Mouse (Mus musculus) frontal cortex, adult 2 months (tissue): ENCODE measurements around the gene Atp5b. TPM values are rescaled to one million over a fixed set of nuclear protein-coding genes. Genes with fewer than 3 reads are reported as not detected.
"Not testable (repeated sequence)": the region's sequence is repeated elsewhere in the genome, so short reads cannot be mapped to it uniquely, and the experiment has no call there.

Experiments
- DNase-seq, 2 experiments: peaks; one replicate each; pipeline ENCODE4 v3.0.0; 2022; ENCODE audit warnings: low spot score in 1 of 2; ENCODE audit errors: extremely low spot score in 1 of 2
- polyA plus RNA-seq: library from polyadenylated mRNA; depleted of rRNA; stranded (reverse); fragments of >200 nt; gene quantifications from 2 replicates; pipeline ENCODE4 v1.2.3, GENCODE M21; 2012; rRNA removed

The Atp5b gene
- 1,563 and 1,614 TPM in 2 replicates for polyA plus RNA-seq

DNA sequence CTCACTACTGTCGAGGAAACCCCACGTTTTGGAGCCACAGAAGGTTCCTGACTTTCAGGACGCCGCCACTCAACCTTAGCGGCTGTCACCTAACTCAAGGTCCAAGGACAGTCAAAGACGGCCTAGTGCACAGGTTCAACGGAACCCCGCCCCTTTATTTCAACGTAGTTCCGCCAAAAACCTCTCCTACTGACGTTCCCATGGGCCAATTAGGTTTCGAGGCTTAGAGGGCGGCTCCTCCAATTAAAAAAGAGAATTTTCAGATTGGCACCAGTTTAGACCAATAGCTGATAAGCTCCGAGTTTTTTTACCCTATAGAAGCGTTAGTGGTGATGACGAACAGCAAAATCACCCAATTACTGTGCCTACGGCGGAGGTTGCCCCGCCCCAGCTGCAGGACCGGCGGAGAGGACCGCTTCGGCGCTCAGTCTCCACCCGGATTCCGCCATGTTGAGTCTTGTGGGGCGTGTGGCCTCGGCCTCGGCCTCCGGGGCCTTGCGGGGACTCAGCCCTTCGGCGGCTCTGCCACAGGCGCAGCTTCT lies at the start of gene Atp5b:
Gene Atp5b (plus strand): TSS at position 394 of the 542 bp plus-strand sequence.
- peak; percentile 99 to 100 for DNase-seq

DNA sequence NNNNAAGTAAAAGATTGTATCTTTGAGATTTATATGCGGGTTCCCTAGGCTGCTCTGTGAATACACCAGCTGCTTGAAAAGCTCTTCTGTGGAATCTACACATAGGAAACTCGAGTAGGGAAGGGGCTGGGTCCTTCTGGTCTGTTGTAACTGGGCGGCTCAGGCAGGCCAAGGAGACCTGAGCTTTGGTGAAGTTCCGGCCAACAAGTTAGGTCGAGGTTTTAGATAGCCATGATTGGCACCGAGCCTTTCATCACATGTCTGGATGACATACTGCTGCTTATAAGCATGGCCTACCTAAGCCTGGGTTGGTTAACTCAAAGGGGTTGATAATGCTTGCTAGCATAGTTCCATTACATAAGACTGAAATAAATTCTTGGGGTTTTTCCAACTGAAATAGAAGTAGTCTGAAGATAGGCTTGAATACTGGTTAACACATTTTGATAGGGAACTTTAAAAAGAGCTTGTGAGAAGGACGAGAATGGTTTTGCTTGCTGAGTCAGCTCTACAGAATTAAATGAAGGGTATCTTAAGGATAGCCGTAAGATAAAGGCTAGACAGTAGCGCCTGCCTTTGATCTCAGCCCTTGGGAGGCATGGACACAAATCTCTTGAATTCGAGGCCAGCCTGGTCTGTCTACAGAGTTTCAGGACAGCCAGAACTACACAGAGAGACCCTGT lies 46.2 kb upstream of the Atp5b start:
- DNase-seq, result peak in 1 of 2 experiments; percentile 35

- no peak for DNase-seq
These were observed 45.2 kb upstream of the Atp5b start for GRCm38 (mm10) chr10:128037921-128038320.

DNA sequence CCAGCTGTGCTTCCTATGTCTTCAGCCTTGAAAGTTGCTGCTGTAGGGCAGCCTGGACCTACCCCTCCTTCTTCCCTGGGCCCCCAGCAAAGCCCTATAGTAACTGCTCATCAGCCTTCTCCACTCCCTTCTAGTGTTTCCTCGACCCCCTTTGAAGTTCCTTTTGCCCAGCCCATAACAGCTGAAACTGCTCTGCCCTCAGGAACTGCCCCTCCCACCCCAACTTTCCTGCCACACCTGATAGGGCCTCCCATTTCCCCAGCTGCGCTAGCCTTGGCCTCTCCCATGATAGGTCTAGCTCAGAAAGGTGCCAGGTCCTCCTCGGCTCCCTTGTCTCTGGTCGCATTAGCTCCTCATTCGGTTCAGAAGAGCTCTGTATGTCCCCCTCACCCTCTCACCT lies 43.9 kb upstream of the Atp5b start:
- DNase-seq, result no peak

GRCm38 (mm10) chr10:128039858-128040257 lies 43.2 kb upstream of the Atp5b start:
- no peak for DNase-seq

- DNase-seq, result no peak
These were observed 42.8 kb upstream of the Atp5b start for GRCm38 (mm10) chr10:128040293-128040692.

- no peak for DNase-seq
These were observed 41.4 kb upstream of the Atp5b start for GRCm38 (mm10) chr10:128041636-128042035.

DNA sequence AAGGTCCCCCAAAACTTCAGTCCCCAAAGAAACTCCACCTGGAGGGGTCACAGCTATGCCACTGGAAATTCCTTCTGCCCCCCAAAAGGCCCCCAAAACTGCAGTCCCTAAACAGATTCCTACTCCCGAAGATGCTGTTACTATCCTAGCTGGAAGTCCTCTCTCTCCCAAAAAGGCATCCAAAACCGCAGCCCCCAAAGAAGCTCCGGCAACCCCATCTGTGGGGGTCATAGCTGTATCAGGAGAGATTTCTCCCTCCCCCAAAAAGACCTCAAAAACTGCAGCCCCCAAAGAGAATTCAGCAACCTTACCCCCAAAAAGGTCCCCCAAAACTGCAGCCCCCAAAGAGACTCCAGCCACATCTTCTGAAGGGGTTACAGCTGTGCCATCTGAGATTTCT lies 40.6 kb upstream of the Atp5b start:
- no peak for DNase-seq

GRCm38 (mm10) chr10:128043041-128043835 lies 39.8 kb upstream of the Atp5b start:
- no peak for DNase-seq

DNA sequence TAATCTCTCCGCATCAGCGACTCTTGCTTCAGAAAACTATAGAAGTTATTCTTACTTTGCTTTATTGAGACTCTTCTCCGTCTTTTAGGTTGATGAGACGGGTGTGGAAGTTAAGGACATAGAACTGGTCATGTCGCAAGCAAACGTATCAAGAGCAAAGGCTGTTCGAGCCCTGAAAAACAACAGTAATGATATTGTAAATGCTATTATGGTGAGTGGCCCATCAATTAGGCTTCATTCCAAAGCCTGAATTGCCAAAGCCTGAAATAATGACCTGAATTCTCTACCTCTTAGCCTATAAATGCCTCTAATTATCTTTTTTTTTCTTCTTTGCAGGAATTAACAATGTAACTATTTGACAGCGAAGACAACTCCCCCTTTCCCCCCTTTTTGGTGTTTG lies 34.9 kb upstream of the Atp5b start:
- DNase-seq, result no peak

- no peak for DNase-seq
These were observed 33.3 kb upstream of the Atp5b start for GRCm38 (mm10) chr10:128049741-128050140.

DNA sequence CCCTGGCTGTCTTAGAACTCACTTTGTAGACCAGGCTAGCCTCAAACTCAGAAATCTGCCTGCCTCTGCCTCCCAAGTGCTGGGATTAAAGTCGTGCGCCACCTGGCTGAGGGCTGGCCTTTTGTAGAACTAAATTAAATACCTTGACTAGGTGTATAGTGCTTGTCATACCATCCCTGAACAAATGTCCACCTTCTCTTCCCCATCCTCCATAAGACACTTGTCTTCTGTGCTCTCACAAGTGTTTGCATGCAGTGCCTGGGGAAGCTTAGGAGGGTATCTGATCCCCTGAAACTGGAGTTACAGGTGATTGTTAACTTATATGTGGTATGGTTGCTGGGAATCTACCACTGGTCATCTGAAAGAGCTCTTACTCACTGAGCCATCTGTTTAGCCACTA lies 32.7 kb upstream of the Atp5b start:
- DNase-seq, result no peak

DNA sequence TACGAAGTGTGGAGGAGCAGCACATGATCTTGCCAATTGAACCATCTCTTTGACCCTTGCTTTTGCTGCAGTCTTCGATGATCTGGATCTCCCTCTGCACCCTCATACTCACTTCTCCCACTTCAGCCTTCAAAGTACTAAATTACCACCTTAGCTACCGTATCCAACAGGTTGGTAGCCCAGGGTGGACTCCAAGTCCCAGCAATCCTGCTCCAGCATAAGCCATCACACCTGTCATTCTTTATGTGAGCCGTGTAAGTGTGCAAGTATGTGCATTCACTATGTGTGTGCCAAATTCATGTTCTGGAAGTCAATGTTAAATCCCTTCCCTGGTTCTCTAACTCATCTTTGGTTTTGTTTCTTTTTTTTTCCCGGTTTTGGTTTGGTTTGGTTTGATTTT lies 31.5 kb upstream of the Atp5b start:
- DNase-seq, result no peak

- DNase-seq, result not testable (repeated sequence)
These were observed 30.9 kb upstream of the Atp5b start for GRCm38 (mm10) chr10:128052136-128052535.

DNA sequence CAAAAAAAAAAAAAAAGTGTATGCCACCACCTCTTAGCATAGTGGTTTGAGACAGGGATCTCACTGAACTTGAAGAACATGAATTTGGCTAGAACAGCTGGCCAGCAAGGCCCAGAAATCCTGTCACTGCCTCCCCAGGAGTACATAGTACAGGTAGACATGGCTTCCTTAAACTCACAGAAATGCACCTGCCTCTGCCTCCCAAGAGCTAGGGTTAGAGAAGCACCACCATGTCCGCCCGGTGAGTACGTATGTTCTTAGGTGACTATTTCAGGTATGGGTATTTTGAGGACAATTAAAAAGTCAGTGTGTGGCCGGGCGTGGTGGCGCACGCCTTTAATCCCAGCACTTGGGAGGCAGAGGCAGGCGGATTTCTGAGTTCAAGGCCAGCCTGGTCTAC lies 30.1 kb upstream of the Atp5b start:
- DNase-seq, result no peak

DNA sequence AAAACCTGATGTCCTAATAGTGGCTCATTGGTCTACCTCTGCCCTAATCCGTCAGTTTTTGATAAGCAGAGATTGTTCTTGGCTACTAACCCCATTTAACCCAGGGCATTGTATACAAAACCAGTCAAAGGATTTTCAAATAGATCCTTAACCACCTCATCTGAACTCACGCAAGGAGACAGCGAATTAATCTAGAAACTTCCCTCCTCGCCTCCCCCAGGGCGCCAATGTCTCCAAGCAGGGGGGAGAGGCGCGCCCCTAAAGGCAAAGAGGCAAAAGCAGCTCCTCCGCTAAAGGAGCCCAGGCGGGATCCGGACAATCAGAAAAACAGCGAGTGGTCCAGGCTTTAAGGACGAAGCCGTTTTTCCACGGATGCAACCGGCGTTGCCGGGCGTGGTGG lies 24.9 kb upstream of the Atp5b start:
- peak in 1 of 2 experiments; percentile 32 for DNase-seq

DNA sequence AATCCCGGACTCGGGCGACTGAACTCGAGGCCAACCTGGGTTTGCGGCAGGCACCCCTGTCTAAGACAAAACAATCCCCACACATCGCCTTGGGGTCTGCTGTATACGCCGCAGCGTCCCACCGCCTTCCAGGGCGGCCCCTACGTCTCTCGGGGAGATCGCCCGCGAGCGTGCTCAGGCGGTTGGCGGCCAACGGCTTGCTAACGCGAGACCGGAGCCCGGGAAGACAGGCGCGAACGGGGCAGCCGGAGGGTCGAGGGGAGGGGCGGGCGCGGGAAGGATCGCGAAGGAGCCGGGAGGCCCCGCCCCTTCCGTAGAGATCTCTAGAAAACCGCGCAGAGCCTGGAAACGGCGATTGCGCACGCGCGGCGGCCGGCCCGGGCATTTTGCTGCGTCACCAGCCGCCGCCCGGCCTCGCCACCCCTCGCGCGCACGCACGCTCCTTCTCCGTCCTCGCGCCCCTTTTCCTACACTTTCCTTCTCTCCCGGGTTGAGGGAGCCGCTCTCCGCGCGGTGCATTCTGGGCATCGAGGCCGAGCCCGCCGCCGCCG lies 24.4 kb upstream of the Atp5b start, which contains the start of gene Ptges3:
Gene Ptges3 (plus strand): TSS at position 354 of the 551 bp plus-strand sequence.
- DNase-seq, result peak; percentile 93 to 98

DNA sequence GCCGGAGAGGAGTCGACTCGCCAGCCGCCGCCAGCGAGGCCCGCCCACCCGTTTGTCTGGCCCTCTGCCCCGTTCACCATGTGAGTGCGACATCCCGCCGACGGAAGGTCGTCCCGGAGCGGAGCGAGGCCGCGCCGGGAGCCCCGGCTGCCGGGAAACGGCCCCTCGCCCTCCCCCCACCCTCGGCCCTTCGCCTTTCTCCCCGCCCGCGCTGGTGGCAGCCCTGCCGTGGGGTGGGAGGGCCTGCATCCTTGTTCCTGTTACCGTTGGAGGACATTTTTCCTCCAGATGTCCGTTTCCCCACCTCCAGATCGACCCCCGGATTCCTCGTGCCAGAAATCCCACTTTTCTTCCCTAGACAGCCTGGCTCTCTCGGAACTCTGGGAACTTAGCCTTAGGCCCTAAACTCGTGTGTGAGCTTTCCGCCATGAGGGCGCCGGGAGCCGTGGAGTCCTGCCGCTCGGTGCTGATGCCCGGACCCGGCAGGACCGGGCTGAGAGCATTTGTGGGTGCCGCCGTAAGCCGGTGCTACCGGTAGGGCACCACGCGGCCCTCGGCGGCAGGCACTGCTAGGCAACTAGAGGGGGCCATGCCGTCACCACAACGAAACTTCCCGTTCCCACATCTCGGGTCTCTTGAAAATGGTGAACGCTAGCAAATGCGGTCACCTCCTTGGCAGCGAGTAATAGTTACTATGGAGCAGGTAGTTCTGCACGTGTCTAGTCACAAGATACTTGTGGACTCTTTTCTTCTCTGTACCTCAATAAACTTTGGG lies 23.7 kb upstream of the Atp5b start:
- peak in 1 of 2 experiments; percentile 40 for DNase-seq

GRCm38 (mm10) chr10:128061109-128061508 lies 22.0 kb upstream of the Atp5b start:
- no peak for DNase-seq

- no peak for DNase-seq
These were observed 20.7 kb upstream of the Atp5b start for GRCm38 (mm10) chr10:128062221-128062989.
